Mouse (Mus musculus) heart, embryonic 12.5 days (tissue): Measurements from ENCODE around the gene Olfr706. TPM values are rescaled to one million over a fixed set of nuclear protein-coding genes. Genes with fewer than 3 reads are reported as not detected.
"Not testable (repeated sequence)": the region's sequence is repeated elsewhere in the genome, so short reads cannot be mapped to it uniquely, and the experiment has no call there.

Experiments used
- ATAC-seq: fragments of 200-750 bp; cut with Nextera tagmentation; 2 replicates; pipeline ENCODE4 v1.8.0; 2017; ENCODE audit warnings: moderate TSS enrichment, moderate library complexity; ENCODE audit not compliant: insufficient number of reproducible peaks, low FRiP score
- H3K27ac ChIP-seq: fragments of 300-500 bp; sonication (generic); 2 replicates; pipeline ENCODE4 v1.5.1; 2016; ENCODE audit warnings: mild to moderate bottlenecking, moderate library complexity; ENCODE audit not compliant: poor library complexity, severe bottlenecking
- H3K27me3 ChIP-seq: fragments of 300-500 bp; sonication (generic); replicated peaks from 2 replicates; pipeline ENCODE4 v1.6.1; 2016; ENCODE audit warnings: mild to moderate bottlenecking, moderate library complexity
- H3K36me3 ChIP-seq: fragments of 300-500 bp; sonication (generic); 2 replicates; pipeline ENCODE4 v1.6.1; 2016; ENCODE audit warnings: mild to moderate bottlenecking, moderate library complexity
- H3K4me1 ChIP-seq: fragments of 300-500 bp; sonication (generic); replicated peaks from 2 replicates; pipeline ENCODE4 v1.6.1; 2016; ENCODE audit warnings: mild to moderate bottlenecking
- H3K4me2 ChIP-seq: fragments of 300-500 bp; sonication (generic); 2 replicates; pipeline ENCODE4 v1.6.1; 2016; ENCODE audit warnings: mild to moderate bottlenecking, moderate library complexity
- H3K4me3 ChIP-seq: fragments of 300-500 bp; sonication (generic); 2 replicates; pipeline ENCODE4 v1.5.1; 2016; ENCODE audit warnings: mild to moderate bottlenecking
- H3K9ac ChIP-seq: fragments of 300-500 bp; sonication (generic); 2 replicates; pipeline ENCODE4 v1.6.1; 2016; ENCODE audit warnings: mild to moderate bottlenecking, moderate library complexity
- H3K9me3 ChIP-seq: fragments of 300-500 bp; sonication (generic); replicated peaks from 2 replicates; pipeline ENCODE4 v1.6.1; 2016; ENCODE audit warnings: mild to moderate bottlenecking, moderate library complexity
- WGBS: fragments of 180-500 bp; shearing (Covaris S2); methylation state at CpG from one replicate; pipeline ENCODE4 v1.1.7; 2016; 5-methylcytosine and 5-hydroxymethylcytosine counted together
- polyA plus RNA-seq: library from polyadenylated mRNA; unstranded; fragments of >200 nt; fragmentation: Nextera tagmentation; extraction: Ambion mirVana; gene quantifications from 2 replicates; pipeline ENCODE4 v1.2.1, GENCODE M21; 2016

Gene Olfr706
- polyA plus RNA-seq, result not detected in 2 replicates

- H3K9ac ChIP-seq, result no peak within 1 kb of the TSS
- no peak for ATAC-seq
Observed at GRCm38 (mm10) chr7:106888062-106888461, at the start of gene Olfr706. TSS of gene Olfr706 (minus strand) at chr7:106888162.

GRCm38 (mm10) chr7:106932119-106932518 is 44.2 kb upstream of the Olfr706 start, which contains the start of gene Olfr709-ps1:
TSS of gene Olfr709-ps1 (minus strand) at chr7:106932219.
- H3K4me2 ChIP-seq, result no peak within 1 kb of the TSS
- H3K36me3 ChIP-seq, result no peaks in the 10 kb centered on the region
- no peak within 1 kb of the TSS for H3K9ac ChIP-seq
- no peaks in the 10 kb centered on the region for H3K4me1 ChIP-seq
- no peak within 1 kb of the TSS for H3K4me3 ChIP-seq
- no peak within 1 kb of the TSS for H3K27ac ChIP-seq
- no peaks in the 10 kb centered on the region for H3K27me3 ChIP-seq
- H3K9me3 ChIP-seq, result no peaks in the 10 kb centered on the region
- ATAC-seq, result no peak

More at GRCm38 (mm10) chr7:106888062-106888461, at the start of gene Olfr706:
- WGBS, result 69% methylated on average over 2 of the region's 2 CpGs
- Histone ChIP-seq H3K4me3 (no peak within 1 kb of the TSS), H3K4me1 (no peaks in the 10 kb centered on the region), H3K36me3 (no peaks in the 10 kb centered on the region), H3K27me3 (no peaks in the 10 kb centered on the region), H3K4me2 (no peak within 1 kb of the TSS), H3K9me3 (no peaks in the 10 kb centered on the region; the same call in 1 of the 2 replicates), H3K27ac (no peak within 1 kb of the TSS)

GRCm38 (mm10) chr7:106920961-106921360 is 33.0 kb upstream of the Olfr706 start:
- not testable (repeated sequence) for H3K27me3 ChIP-seq
- WGBS, result 84% methylated on average over 7 of the region's 7 CpGs

GRCm38 (mm10) chr7:106907676-106908075 is 19.7 kb upstream of the Olfr706 start, which contains the start of gene Olfr1532-ps1:
TSS of gene Olfr1532-ps1 (plus strand) at chr7:106908001.
- no peak within 1 kb of the TSS for H3K4me3 ChIP-seq
- 46% methylated on average over 2 of the region's 2 CpGs for WGBS

More at GRCm38 (mm10) chr7:106920961-106921360, 33.0 kb upstream of the Olfr706 start:
- not testable (repeated sequence) for H3K4me2 ChIP-seq, H3K4me3 ChIP-seq, H3K9me3 ChIP-seq, H3K36me3 ChIP-seq, H3K9ac ChIP-seq, H3K4me1 ChIP-seq, H3K27ac ChIP-seq, ATAC-seq

GRCm38 (mm10) chr7:106901141-106901540 is 13.2 kb upstream of the Olfr706 start, which contains the start of gene Olfr707:
TSS of gene Olfr707 (minus strand) at chr7:106901241.
- not testable (repeated sequence) for H3K4me3 ChIP-seq, H3K4me2 ChIP-seq, H3K27ac ChIP-seq, ATAC-seq, H3K27me3 ChIP-seq, H3K4me1 ChIP-seq, H3K9me3 ChIP-seq, H3K9ac ChIP-seq, H3K36me3 ChIP-seq
- 67% methylated on average over 3 of the region's 3 CpGs for WGBS

More at GRCm38 (mm10) chr7:106907676-106908075, 19.7 kb upstream of the Olfr706 start, which contains the start of gene Olfr1532-ps1:
- no peaks in the 10 kb centered on the region for H3K27me3 ChIP-seq
- H3K4me1 ChIP-seq, result no peaks in the 10 kb centered on the region
- no peak for ATAC-seq
- no peak within 1 kb of the TSS for H3K9ac ChIP-seq
- H3K27ac ChIP-seq, result no peak within 1 kb of the TSS
- no peaks in the 10 kb centered on the region for H3K9me3 ChIP-seq
- H3K4me2 ChIP-seq, result no peak within 1 kb of the TSS
- no peaks in the 10 kb centered on the region for H3K36me3 ChIP-seq

GRCm38 (mm10) chr7:106876791-106877190 is 11.2 kb downstream of the Olfr706 start, which contains the start of gene Olfr705:
TSS of gene Olfr705 (minus strand) at chr7:106876891.
- Histone ChIP-seq H3K27me3 (no peaks in the 10 kb centered on the region), H3K9me3 (0 out of 2 replicates have a peak, but pooled peaks cover 6% of the 10 kb centered on the region), H3K4me2 (no peak within 1 kb of the TSS), H3K36me3 (no peaks in the 10 kb centered on the region), H3K4me1 (no peaks in the 10 kb centered on the region), H3K9ac (no peak within 1 kb of the TSS), H3K27ac (no peak within 1 kb of the TSS), H3K4me3 (no peak within 1 kb of the TSS)
- 68% methylated on average over 3 of the region's 3 CpGs for WGBS
- ATAC-seq, result no peak

GRCm38 (mm10) chr7:106862885-106863284 is 25.1 kb downstream of the Olfr706 start, which contains the start of gene Olfr704:
TSS of gene Olfr704 (plus strand) at chr7:106863185.
- H3K36me3 ChIP-seq, result no peaks in the 10 kb centered on the region
- ATAC-seq, result no peak
- no peak within 1 kb of the TSS for H3K4me3 ChIP-seq
- H3K4me1 ChIP-seq, result no peaks in the 10 kb centered on the region
- no peak within 1 kb of the TSS for H3K4me2 ChIP-seq
- no peak within 1 kb of the TSS for H3K27ac ChIP-seq
- H3K9me3 ChIP-seq, result no peaks in the 10 kb centered on the region
- no peaks in the 10 kb centered on the region for H3K27me3 ChIP-seq
- no peak within 1 kb of the TSS for H3K9ac ChIP-seq

GRCm38 (mm10) chr7:106843060-106843459 is 44.9 kb downstream of the Olfr706 start, which contains the start of gene Olfr703:
TSS of gene Olfr703 (plus strand) at chr7:106843360.
- H3K36me3 ChIP-seq, result no peaks in the 10 kb centered on the region
- no peaks in the 10 kb centered on the region for H3K27me3 ChIP-seq
- H3K4me1 ChIP-seq, result no peaks in the 10 kb centered on the region
- no peak within 1 kb of the TSS for H3K4me2 ChIP-seq
- no peak for ATAC-seq
- WGBS, result 46% methylated on average over 2 of the region's 2 CpGs
- no peak within 1 kb of the TSS for H3K4me3 ChIP-seq
- peaks cover 10% of the 10 kb centered on the region for H3K9me3 ChIP-seq
- no peak within 1 kb of the TSS for H3K27ac ChIP-seq
- no peak within 1 kb of the TSS for H3K9ac ChIP-seq

- H3K27me3 ChIP-seq, result no peaks in the 10 kb centered on the region
- ATAC-seq, result no peak
- H3K9ac ChIP-seq, result no peak within 1 kb of the TSS
- H3K4me2 ChIP-seq, result no peak within 1 kb of the TSS
- no peak within 1 kb of the TSS for H3K4me3 ChIP-seq
- no peaks in the 10 kb centered on the region for H3K9me3 ChIP-seq
- no peaks in the 10 kb centered on the region for H3K36me3 ChIP-seq
- no peak within 1 kb of the TSS for H3K27ac ChIP-seq
- no peaks in the 10 kb centered on the region for H3K4me1 ChIP-seq
Observed at GRCm38 (mm10) chr7:106833793-106834192, 54.2 kb downstream of the Olfr706 start, which contains the start of gene Olfr702. TSS of gene Olfr702 (minus strand) at chr7:106833893.

Other genes starting within 250 kb of the Olfr706 start
- not detected in 2 replicates for gene Olfr693, start 207.6 kb downstream of the Olfr706 start, polyA plus RNA-seq
- not detected in 2 replicates for gene Olfr694, start 196.3 kb downstream of the Olfr706 start, polyA plus RNA-seq
- gene Olfr695, start 171.8 kb downstream of the Olfr706 start, polyA plus RNA-seq, result not detected in 2 replicates
- gene Olfr697, start 145.7 kb downstream of the Olfr706 start, polyA plus RNA-seq, result not detected in 2 replicates
- gene Olfr698, start 132.8 kb downstream of the Olfr706 start, polyA plus RNA-seq, result not detected in 2 replicates
- gene Olfr699, start 95.0 kb downstream of the Olfr706 start, polyA plus RNA-seq, result not detected in 2 replicates
- gene Olfr700, start 79.3 kb downstream of the Olfr706 start, polyA plus RNA-seq, result not detected in 2 replicates
- gene Olfr701, start 74.0 kb downstream of the Olfr706 start, polyA plus RNA-seq, result not detected in 2 replicates
- not detected in 2 replicates for gene Olfr702, start 54.3 kb downstream of the Olfr706 start, polyA plus RNA-seq
- not detected in 2 replicates for gene Olfr703, start 44.8 kb downstream of the Olfr706 start, polyA plus RNA-seq
- gene Olfr704, start 25.0 kb downstream of the Olfr706 start, polyA plus RNA-seq, result not detected in 2 replicates
- not detected in 2 replicates for gene Olfr705, start 11.3 kb downstream of the Olfr706 start, polyA plus RNA-seq
- not detected in 2 replicates for gene Olfr707, start 13.1 kb upstream of the Olfr706 start, polyA plus RNA-seq
- not detected in 2 replicates for gene Olfr1532-ps1, start 19.8 kb upstream of the Olfr706 start, polyA plus RNA-seq
- not detected in 2 replicates for gene Olfr709-ps1, start 44.1 kb upstream of the Olfr706 start, polyA plus RNA-seq
- not detected in 2 replicates for gene Olfr710, start 60.1 kb upstream of the Olfr706 start, polyA plus RNA-seq
- not detected in 2 replicates for gene Olfr6, start 75.8 kb upstream of the Olfr706 start, polyA plus RNA-seq
- not detected in 2 replicates for gene Olfr711, start 87.3 kb upstream of the Olfr706 start, polyA plus RNA-seq
- gene Olfr2, start 117.9 kb upstream of the Olfr706 start, polyA plus RNA-seq, result not detected in 2 replicates
- not detected in 2 replicates for gene Olfr713, start 143.0 kb upstream of the Olfr706 start, polyA plus RNA-seq
- not detected in 2 replicates for gene Olfr714, start 182.8 kb upstream of the Olfr706 start, polyA plus RNA-seq
- not detected in 2 replicates for gene Olfr17, start 205.1 kb upstream of the Olfr706 start, polyA plus RNA-seq
- not detected in 2 replicates for gene Olfr715b, start 222.2 kb upstream of the Olfr706 start, polyA plus RNA-seq
- gene Olfr715, start 242.9 kb upstream of the Olfr706 start, polyA plus RNA-seq, result not detected in 2 replicates